Mouse (Mus musculus): ENCODE results near the gene Efhd1.

Efhd1 gene

GRCm38 (mm10) chr1:87264134-87265006 is at the start of gene Efhd1:
TSS of gene Efhd1 (plus strand) at chr1:87264363.
- no peak for DNase-seq (ENCODE audit: low read depth, low spot score)

GRCm38 (mm10) chr1:87214748-87215147 is 49.4 kb upstream of the Efhd1 start:
- DNase-seq (ENCODE audit: low read depth, low spot score), result no peak

GRCm38 (mm10) chr1:87217938-87218337 is 46.2 kb upstream of the Efhd1 start:
- no peak for DNase-seq (ENCODE audit: low read depth, low spot score)

- DNase-seq (ENCODE audit: low read depth, low spot score), result no peak
Measured at GRCm38 (mm10) chr1:87225739-87226138, 38.4 kb upstream of the Efhd1 start.

GRCm38 (mm10) chr1:87226409-87227159 is 37.6 kb upstream of the Efhd1 start:
- DNase-seq (ENCODE audit: low read depth, low spot score), result peak; percentile 45

GRCm38 (mm10) chr1:87227160-87227550 is 37.0 kb upstream of the Efhd1 start:
- no peak for DNase-seq (ENCODE audit: low read depth, low spot score)

- DNase-seq (ENCODE audit: low read depth, low spot score), result no peak
Measured at GRCm38 (mm10) chr1:87230606-87231005, 33.6 kb upstream of the Efhd1 start.

GRCm38 (mm10) chr1:87232197-87232596 is 32.0 kb upstream of the Efhd1 start:
- DNase-seq (ENCODE audit: low read depth, low spot score), result no peak

GRCm38 (mm10) chr1:87239056-87239455 is 25.1 kb upstream of the Efhd1 start:
- no peak for DNase-seq (ENCODE audit: low read depth, low spot score)

GRCm38 (mm10) chr1:87243021-87243420 is 21.1 kb upstream of the Efhd1 start:
- DNase-seq (ENCODE audit: low read depth, low spot score), result no peak

GRCm38 (mm10) chr1:87245430-87245829 is 18.7 kb upstream of the Efhd1 start:
- no peak for DNase-seq (ENCODE audit: low read depth, low spot score)

- peak; percentile 59 for DNase-seq (ENCODE audit: low read depth, low spot score)
Measured at GRCm38 (mm10) chr1:87245929-87246815, 18.0 kb upstream of the Efhd1 start.

- DNase-seq (ENCODE audit: low read depth, low spot score), result no peak
Measured at GRCm38 (mm10) chr1:87252040-87252609, 12.0 kb upstream of the Efhd1 start.

GRCm38 (mm10) chr1:87255173-87255572 is 9.0 kb upstream of the Efhd1 start:
- no peak for DNase-seq (ENCODE audit: low read depth, low spot score)

GRCm38 (mm10) chr1:87257691-87258090 is 6.5 kb upstream of the Efhd1 start:
- no peak for DNase-seq (ENCODE audit: low read depth, low spot score)

- no peak for DNase-seq (ENCODE audit: low read depth, low spot score)
Measured at GRCm38 (mm10) chr1:87258484-87258883, 5.7 kb upstream of the Efhd1 start.

- no peak for DNase-seq (ENCODE audit: low read depth, low spot score)
Measured at GRCm38 (mm10) chr1:87259316-87259715, 4.8 kb upstream of the Efhd1 start.

GRCm38 (mm10) chr1:87263257-87263656 is 906 bp upstream of the Efhd1 start:
- DNase-seq (ENCODE audit: low read depth, low spot score), result no peak

GRCm38 (mm10) chr1:87263796-87264133 is 398 bp upstream of the Efhd1 start:
- DNase-seq (ENCODE audit: low read depth, low spot score), result no peak

- no peak for DNase-seq (ENCODE audit: low read depth, low spot score)
Measured at GRCm38 (mm10) chr1:87265200-87265599, 1.0 kb downstream of the Efhd1 start.

GRCm38 (mm10) chr1:87266296-87267090 is 2.3 kb downstream of the Efhd1 start:
- DNase-seq (ENCODE audit: low read depth, low spot score), result no peak
